Mouse (Mus musculus) E14TG2a.4 (cell line): ENCODE results near the gene Gm20388.

Source experiments
- CTCF ChIP-seq: conservative IDR thresholded peaks from 2 replicates; pipeline ENCODE4 v1.5.1; 2014; ENCODE audit warnings: low read length
- NANOG ChIP-seq: IDR thresholded peaks from 2 replicates; pipeline ENCODE4 v1.6.1; 2014; ENCODE audit warnings: borderline replicate concordance, low read length, mixed read lengths

GRCm38 (mm10) chr8:123443576-123443921, 3532.9 kb downstream of the Gm20388 start:
- TF ChIP-seq CTCF (no peak), NANOG (no peak)
